Mouse (Mus musculus) embryonic facial prominence, embryonic 10.5 days (tissue): ENCODE results near the gene Pde10a. TPM values are rescaled to one million over a fixed set of nuclear protein-coding genes. Genes with fewer than 3 reads are reported as not detected.

ENCODE experiments used
- DNase-seq: peaks from one replicate; pipeline ENCODE4 v3.0.0-alpha.2; 2017; ENCODE audit warnings: low spot score
- H3K27ac ChIP-seq: fragments of 300-500 bp; sonication (generic); replicated peaks from 2 replicates; pipeline ENCODE4 v1.5.1; 2016; ENCODE audit warnings: mild to moderate bottlenecking
- H3K27me3 ChIP-seq: fragments of 300-500 bp; sonication (generic); replicated peaks from 2 replicates; pipeline ENCODE4 v1.6.1; 2016; ENCODE audit warnings: low read depth, mild to moderate bottlenecking; ENCODE audit not compliant: poor library complexity, severe bottlenecking
- H3K36me3 ChIP-seq: fragments of 300-500 bp; sonication (generic); replicated peaks from 2 replicates; pipeline ENCODE4 v1.6.1; 2016; ENCODE audit warnings: mild to moderate bottlenecking, moderate library complexity
- H3K4me1 ChIP-seq: fragments of 300-500 bp; sonication (generic); 2 replicates; pipeline ENCODE4 v1.6.1; 2016
- H3K4me3 ChIP-seq: fragments of 300-500 bp; sonication (generic); 2 replicates; pipeline ENCODE4 v1.5.1; 2016; ENCODE audit warnings: mild to moderate bottlenecking, moderate library complexity
- H3K9me3 ChIP-seq: fragments of 300-500 bp; sonication (generic); 2 replicates; pipeline ENCODE4 v1.6.1; 2016; ENCODE audit warnings: mild to moderate bottlenecking
- WGBS: fragments of 180-500 bp; shearing (Covaris S2); methylation state at CpG from one replicate; pipeline ENCODE4 v1.1.7; 2016; 5-methylcytosine and 5-hydroxymethylcytosine counted together
- polyA plus RNA-seq: library from polyadenylated mRNA; unstranded; fragments of >200 nt; fragmentation: Nextera tagmentation; extraction: Ambion mirVana; gene quantifications from 2 replicates; pipeline ENCODE4 v1.2.1, GENCODE M21; 2016

Gene Pde10a
- polyA plus RNA-seq, 1 experiment from 2014 or later: 2.2 TPM

DNA sequence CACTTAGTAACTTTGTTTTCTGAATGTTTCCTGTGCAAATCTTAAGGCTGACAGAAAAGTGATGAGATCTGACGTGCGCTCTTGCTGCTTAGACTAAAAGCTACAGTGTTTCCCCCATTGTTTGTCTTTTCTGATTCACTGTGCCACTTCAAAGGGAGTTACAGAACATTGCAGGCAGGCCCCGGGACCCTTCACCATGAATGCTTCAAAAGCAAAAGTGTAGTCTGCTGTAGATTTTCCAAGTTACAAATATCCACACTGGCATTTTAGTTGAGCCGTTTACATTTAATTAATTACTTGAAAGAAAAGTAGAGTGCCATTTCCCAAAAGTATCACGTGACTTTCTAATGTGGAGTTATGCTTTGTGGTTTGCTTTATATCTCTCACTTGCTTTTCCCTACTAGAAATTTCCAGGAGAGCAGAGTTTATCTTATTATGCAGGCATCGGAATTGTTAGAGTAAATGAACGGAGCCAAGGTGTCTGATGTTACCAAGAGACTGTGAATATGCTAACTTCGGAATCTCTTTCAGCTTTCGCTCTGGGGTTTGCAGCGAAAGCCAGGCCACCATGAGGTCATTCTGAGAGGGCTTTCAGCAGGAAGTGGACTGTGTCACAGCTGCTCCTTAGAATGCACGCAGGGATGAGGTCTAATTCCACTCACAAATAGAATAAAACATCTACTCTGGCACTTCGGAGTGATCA, 447.1 kb downstream of the Pde10a start:
- Histone ChIP-seq H3K4me1 (peaks cover 38% of the 10 kb centered on the region), H3K9me3 (no peaks in the 10 kb centered on the region), H3K27me3 (no peaks in the 10 kb centered on the region), H3K4me3 (no peak overlapping the region), H3K27ac (no peak overlapping the region), H3K36me3 (0 out of 2 replicates have a peak, but pooled peaks cover 2% of the 10 kb centered on the region)
- 40% methylated on average over 12 of the region's 12 CpGs for WGBS
- DNase-seq: peak; percentile 18

DNA sequence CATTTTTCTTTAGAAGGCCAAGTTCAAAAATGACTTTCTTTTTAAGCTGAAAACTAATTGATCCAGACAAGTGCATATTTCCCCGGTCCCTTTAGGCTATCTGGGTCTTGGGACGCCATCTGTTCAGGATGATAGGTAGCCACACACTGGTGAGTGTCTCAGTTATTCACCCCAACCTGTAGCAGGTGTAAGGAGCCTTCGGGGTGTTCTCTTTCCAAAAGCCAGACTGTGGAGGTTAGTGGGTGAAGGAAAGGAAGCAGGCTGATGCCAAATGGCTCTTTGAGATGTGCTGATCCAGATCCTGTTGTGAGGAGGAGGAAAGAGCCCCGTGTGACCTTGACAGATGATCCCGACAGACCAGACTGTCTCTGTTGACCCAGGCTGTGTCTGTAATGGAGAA, 448.2 kb downstream of the Pde10a start:
- 70% methylated on average over 5 of the region's 5 CpGs for WGBS
- no peak overlapping the region for H3K27ac ChIP-seq
- no peaks in the 10 kb centered on the region for H3K27me3 ChIP-seq
- no peaks in the 10 kb centered on the region for H3K9me3 ChIP-seq
- no peak for DNase-seq
- no peak overlapping the region for H3K4me3 ChIP-seq
- peaks cover 38% of the 10 kb centered on the region for H3K4me1 ChIP-seq
- H3K36me3 ChIP-seq: no peaks in the 10 kb centered on the region

DNA sequence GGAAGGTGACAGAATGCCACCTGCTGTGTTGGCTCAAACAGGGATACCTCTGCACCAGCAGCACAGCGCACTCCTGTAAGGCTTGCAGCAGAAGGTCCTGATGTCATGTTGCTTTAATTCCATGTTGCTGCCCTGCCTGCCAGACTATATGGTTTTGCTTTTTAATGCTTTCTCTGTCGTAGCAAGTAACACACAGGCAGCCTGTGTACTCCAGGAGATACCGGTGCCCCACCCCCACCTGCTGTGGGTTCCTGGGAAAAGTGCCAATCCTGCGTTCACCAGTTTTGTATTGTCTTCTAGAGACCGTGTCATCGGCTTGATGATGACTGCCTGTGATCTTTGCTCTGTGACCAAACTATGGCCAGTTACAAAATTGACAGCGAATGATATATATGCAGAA, 449.3 kb downstream of the Pde10a start:
- peaks cover 38% of the 10 kb centered on the region for H3K4me1 ChIP-seq
- no peaks in the 10 kb centered on the region for H3K27me3 ChIP-seq
- no peak overlapping the region for H3K27ac ChIP-seq
- WGBS: 75% methylated on average over 7 of the region's 7 CpGs
- peaks cover 5% of the 10 kb centered on the region; the same call in 1 of the 2 replicates for H3K36me3 ChIP-seq
- DNase-seq: no peak
- no peak overlapping the region for H3K4me3 ChIP-seq
- no peaks in the 10 kb centered on the region for H3K9me3 ChIP-seq

DNA sequence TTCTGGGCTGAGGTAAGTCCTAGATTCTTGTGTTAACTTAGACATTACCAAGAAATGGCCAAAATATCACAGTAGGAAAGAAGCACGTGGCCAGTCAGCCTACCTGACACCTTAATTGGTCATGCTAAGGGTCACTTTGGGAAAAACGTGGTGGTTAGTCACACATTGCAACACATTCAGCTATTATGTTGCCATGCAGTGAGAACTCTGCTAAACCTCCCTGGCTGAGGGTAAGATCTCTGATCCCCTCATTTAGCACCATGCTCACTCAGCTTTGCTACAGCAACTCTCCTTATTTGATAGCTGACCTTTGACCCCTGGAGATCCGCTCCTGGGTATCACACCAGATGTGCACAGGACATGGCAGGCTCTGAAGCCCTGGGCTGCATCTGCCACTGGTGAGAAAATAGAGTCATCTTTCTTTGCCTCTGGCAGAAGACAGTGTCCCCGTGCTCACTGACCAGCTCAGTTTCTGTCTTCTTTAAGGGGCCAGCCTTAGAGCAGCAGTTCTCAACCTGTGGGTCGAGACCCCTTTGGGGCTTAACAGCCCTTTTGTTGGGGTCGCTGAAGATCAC, 449.7 kb downstream of the Pde10a start:
- 37% methylated on average over 6 of the region's 6 CpGs for WGBS
- Histone ChIP-seq H3K4me1 (peaks cover 37% of the 10 kb centered on the region), H3K36me3 (peaks cover 5% of the 10 kb centered on the region; the same call in 1 of the 2 replicates), H3K27me3 (no peaks in the 10 kb centered on the region), H3K4me3 (no peak overlapping the region), H3K27ac (no peak overlapping the region), H3K9me3 (no peaks in the 10 kb centered on the region)
- no peak for DNase-seq

DNA sequence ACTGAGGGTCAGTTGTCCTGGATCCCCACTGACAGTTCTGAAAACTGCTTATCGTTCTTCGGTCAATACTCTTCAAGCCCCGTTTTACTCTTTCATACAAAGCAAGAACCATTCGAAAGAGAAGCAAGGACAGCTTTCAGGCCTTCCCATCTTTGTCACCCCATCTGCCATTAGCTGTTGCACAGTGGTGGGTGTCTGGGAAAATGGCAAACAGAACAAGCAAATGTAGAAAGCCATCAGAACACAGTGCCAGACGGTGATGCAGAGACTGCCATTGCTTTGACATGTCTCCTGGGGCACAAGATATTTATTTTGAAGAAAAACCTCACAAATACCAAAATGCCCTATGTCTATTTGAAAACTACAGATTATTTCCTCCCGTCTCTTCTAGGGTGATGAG, 451.6 kb downstream of the Pde10a start:
- Histone ChIP-seq H3K27ac (no peak overlapping the region), H3K4me1 (peaks cover 31% of the 10 kb centered on the region), H3K27me3 (no peaks in the 10 kb centered on the region), H3K9me3 (no peaks in the 10 kb centered on the region), H3K4me3 (no peak overlapping the region), H3K36me3 (peaks cover 7% of the 10 kb centered on the region; the same call in 1 of the 2 replicates)
- DNase-seq: no peak
- 89% methylated on average over 6 of the region's 6 CpGs for WGBS

DNA sequence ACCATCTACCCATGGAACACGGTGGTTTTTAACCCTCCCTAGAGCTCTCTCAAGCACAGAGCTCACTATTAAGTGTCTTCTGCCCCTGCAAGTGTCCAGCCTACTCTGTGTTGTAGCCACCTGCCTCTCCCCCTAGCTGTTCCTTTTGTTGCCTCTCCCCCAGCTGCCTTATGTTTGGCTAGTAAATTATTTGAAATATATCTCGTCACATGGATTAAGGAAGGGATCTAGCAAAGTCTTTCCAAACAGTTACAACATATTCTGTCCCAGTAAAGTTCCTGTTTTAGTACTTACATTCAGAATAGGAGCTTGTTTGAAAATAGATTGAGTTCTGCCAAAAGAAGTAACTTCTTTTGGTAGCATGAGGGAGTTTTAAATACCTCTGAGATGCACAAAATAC, 452.1 kb downstream of the Pde10a start:
- 78% methylated on average over 2 of the region's 2 CpGs for WGBS
- no peak overlapping the region for H3K4me3 ChIP-seq
- H3K9me3 ChIP-seq: no peaks in the 10 kb centered on the region
- H3K27ac ChIP-seq: no peak overlapping the region
- peaks cover 26% of the 10 kb centered on the region for H3K4me1 ChIP-seq
- no peak for DNase-seq
- H3K36me3 ChIP-seq: peaks cover 8% of the 10 kb centered on the region; the same call in 1 of the 2 replicates
- H3K27me3 ChIP-seq: no peaks in the 10 kb centered on the region

DNA sequence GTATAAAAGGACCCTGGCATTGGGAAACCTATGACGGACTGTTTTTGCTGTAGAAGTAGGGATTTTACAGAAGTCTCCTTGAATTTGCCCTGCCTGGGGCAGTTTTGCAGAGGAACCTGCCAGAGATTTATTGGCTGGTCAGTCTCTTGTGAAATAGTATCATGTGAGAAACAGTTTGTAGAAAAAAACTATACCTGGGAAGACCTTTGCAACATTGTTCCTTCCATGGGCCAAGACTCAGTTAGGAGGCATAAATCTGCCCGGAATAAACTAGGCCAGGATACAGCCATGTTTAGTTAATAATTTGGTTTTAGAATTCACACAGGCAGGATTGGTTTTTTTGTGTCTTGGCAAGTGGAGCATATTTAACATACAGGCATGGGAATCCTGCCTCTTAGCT, 458.4 kb downstream of the Pde10a start:
- Histone ChIP-seq H3K4me1 (peaks cover 2% of the 10 kb centered on the region), H3K36me3 (peaks cover 8% of the 10 kb centered on the region; the same call in 1 of the 2 replicates), H3K4me3 (no peak overlapping the region), H3K27ac (no peak overlapping the region), H3K9me3 (no peaks in the 10 kb centered on the region), H3K27me3 (no peaks in the 10 kb centered on the region)
- WGBS: 87% methylated on average over 2 of the region's 2 CpGs
- no peak for DNase-seq

DNA sequence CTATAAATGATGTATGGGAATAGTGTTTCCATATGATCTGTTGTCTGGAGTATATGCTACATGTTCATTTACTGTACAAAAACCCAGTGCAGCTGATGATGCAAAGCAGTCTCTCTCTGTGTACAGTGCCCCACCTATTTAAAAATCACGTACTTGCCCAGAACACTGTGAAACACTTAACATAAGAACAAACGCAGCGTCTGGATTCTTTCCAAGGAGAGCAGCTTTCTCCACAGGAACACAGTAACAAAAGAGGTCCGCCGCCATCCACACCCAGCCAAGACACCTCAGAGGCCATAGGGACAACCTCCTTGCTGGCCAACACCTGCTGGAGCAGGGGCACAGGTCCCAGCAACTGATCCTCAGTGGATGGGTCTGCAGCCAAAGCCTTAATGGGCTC, 460.5 kb downstream of the Pde10a start:
- Histone ChIP-seq H3K9me3 (no peaks in the 10 kb centered on the region), H3K4me3 (no peak overlapping the region), H3K36me3 (0 out of 2 replicates have a peak, but pooled peaks cover 3% of the 10 kb centered on the region), H3K27ac (no peak overlapping the region), H3K27me3 (no peaks in the 10 kb centered on the region), H3K4me1 (peaks cover 10% of the 10 kb centered on the region)
- 81% methylated on average over 5 of the region's 5 CpGs for WGBS
- no peak for DNase-seq

DNA sequence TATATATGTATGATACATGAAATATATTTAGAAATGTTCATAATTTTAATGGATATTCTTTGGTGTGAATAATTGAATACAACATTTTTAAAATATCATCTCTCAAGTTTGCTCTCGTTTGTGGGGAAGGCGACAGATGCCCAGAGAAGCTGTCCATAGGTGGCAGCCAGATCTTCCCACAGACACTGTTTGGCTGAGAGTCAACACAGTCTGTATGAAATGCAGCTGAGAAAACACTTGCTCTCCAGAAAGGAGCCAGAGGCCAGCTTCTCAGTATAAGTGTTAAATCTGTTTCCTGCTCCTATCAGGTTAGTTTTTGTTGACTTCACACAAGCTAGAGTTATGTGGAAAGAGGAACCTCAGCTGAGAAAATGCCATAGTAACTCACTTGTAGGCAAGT, 461.4 kb downstream of the Pde10a start:
- H3K4me1 ChIP-seq: peaks cover 10% of the 10 kb centered on the region
- H3K4me3 ChIP-seq: no peak overlapping the region
- no peaks in the 10 kb centered on the region for H3K9me3 ChIP-seq
- H3K27ac ChIP-seq: no peak overlapping the region
- 0 out of 2 replicates have a peak, but pooled peaks cover 3% of the 10 kb centered on the region for H3K36me3 ChIP-seq
- H3K27me3 ChIP-seq: no peaks in the 10 kb centered on the region
- no peak for DNase-seq
- 83% methylated on average over 2 of the region's 2 CpGs for WGBS

DNA sequence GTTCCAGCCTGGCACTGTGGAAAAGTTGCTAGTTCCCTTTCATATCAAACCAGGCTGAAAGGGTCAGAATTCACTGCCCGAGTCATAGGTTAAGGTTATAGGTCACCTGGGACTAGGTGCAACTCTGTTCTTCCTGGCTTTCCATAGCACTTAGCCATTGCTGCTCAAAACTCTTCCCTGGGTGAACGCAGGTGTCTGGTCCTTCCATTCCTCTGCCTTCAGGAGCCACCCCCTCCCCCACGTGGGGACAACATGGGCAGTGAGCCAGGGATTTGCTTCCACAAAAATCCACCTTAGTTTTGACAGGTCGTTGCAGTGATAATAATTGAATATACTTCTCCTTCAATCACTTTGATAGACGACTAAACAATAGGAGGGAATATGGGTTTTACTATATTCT, 462.2 kb downstream of the Pde10a start:
- H3K4me1 ChIP-seq: peaks cover 10% of the 10 kb centered on the region
- no peak for DNase-seq
- H3K9me3 ChIP-seq: no peaks in the 10 kb centered on the region
- no peaks in the 10 kb centered on the region for H3K27me3 ChIP-seq
- no peak overlapping the region for H3K4me3 ChIP-seq
- no peak overlapping the region for H3K27ac ChIP-seq
- H3K36me3 ChIP-seq: peaks cover 4% of the 10 kb centered on the region
- 83% methylated on average over 5 of the region's 5 CpGs for WGBS

DNA sequence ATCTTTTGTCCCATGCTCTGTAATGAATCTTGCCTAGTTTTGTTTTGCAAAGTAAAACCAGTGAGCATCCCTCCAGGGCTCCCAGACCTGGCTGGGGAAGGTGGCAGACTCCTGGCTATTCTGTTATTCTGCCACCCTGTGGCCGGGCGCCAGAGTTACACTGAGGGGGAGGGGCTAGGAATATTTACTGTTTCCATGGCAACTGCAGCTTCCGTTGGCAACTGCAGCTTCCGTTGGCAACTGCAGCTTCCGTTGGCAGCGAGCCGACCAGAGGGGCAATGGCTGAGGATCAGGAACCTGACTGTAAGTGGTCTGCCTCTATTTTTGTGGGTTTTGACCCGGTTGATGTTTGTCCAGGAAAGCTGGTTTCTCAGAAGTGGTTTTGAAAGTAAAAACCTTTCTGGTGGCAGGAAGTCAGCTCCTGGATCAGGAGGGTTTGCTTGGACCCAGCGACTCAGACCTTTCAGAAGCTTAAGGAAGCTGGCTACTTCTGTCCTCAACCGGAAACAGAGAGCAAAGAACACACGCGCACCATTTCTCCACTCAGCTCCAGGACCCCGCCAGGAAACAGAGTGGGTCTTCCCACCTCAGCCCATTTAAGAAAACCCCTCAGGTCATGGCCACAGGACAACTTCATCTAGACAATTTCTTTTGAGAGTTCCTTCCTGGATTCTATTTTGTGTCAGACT, 463.1 kb downstream of the Pde10a start, which contains the start of gene 1700010I14Rik:
1700010I14Rik (plus strand) TSS at position 215 of the 689 bp plus-strand sequence.
- 4% methylated on average over 13 of the region's 13 CpGs for WGBS
- Histone ChIP-seq H3K9me3 (no peaks in the 10 kb centered on the region), H3K4me3 (peak within 1 kb of the TSS; percentile 57), H3K27ac (peak within 1 kb of the TSS; percentile 66), H3K27me3 (no peaks in the 10 kb centered on the region), H3K36me3 (peaks cover 11% of the 10 kb centered on the region), H3K4me1 (peaks cover 10% of the 10 kb centered on the region)
- peak; percentile 84 for DNase-seq

DNA sequence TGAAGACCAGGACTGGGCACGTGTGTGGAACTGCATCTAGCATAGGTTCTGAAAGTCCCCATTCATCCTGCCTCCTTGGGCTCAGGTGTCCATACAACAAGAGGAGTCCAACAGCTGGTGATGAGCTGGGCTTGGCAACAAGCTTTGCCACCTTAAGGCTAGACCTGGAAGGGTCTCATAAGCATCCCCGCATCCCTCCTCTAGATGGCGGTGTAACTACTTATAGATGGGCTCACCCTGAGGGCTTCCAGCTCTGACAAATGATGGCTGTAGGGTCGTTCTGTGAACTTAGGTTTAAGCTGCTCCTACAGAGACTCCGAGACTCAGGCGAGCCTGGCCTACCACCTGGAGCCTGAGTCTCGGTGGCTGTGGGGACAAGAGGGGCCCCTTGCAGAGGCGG, 466.0 kb downstream of the Pde10a start:
- 28% methylated on average over 8 of the region's 8 CpGs for WGBS
- Histone ChIP-seq H3K4me3 (no peak overlapping the region), H3K27me3 (no peaks in the 10 kb centered on the region), H3K4me1 (peaks cover 10% of the 10 kb centered on the region), H3K27ac (no peak overlapping the region), H3K36me3 (peaks cover 28% of the 10 kb centered on the region), H3K9me3 (no peaks in the 10 kb centered on the region)
- peak; percentile 21 for DNase-seq
